Mouse (Mus musculus) cerebellum, adult 18-20 months (tissue): Measurements from ENCODE around the gene Gm3409.
A peak's percentile ranks its signal among the peaks of the same experiment; 100 is the strongest.
"Not testable (repeated sequence)": the region's sequence is repeated elsewhere in the genome, so short reads cannot be mapped to it uniquely, and the experiment has no call there.

ENCODE experiments used
- DNase-seq, 2 experiments: peaks; one replicate each; pipeline ENCODE4 v3.0.0; 2021

Gm3409 gene

GRCm38 (mm10) chr5:146537347-146537746 lies at the start of gene Gm3409:
TSS of gene Gm3409 (plus strand) at chr5:146537647.
- not testable (repeated sequence) for DNase-seq

DNA sequence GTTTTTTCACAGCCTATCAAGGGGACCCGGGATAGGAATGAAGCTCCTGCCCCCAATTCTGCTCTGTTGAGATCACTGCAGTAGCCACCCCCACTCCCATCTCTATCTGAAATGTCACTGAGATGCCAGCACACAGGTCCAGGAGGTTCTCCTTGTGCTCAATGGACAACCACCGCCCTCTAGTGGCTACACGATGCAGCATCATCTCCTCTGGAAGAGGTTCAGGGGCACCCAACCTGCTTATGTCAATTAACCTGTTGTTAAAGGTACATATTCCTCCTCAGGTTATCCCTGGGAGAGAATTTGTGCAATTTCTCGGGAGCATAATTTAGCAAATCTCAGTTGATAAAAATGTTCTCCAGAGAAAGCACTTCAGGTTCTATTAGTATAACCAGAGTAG lies 48.5 kb upstream of the Gm3409 start:
- DNase-seq, result peak; percentile 33 to 59

DNA sequence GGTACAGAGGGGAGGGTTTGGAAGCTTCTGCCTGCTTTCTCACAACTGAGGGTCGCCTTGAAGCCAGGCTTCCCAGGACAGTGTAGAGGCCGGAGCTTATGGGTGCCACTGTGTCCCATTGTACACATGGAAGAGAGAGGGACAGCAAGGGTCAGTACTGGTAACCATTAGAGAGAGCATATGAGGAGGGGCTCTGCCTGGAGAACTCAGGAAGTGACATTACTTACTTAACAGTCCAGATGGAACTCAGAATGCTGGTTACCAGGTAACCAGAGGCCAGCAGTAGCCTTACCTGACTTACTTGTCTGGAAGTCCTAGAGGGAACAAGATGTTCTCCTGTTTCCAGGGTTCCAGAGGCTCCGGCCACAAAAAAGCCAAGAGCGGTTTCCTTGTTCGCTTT lies 46.4 kb upstream of the Gm3409 start, which contains the start of gene Gm6370:
Gene Gm6370 (plus strand): TSS at position 301 of the 400 bp plus-strand sequence.
- DNase-seq, result not testable (repeated sequence)

DNA sequence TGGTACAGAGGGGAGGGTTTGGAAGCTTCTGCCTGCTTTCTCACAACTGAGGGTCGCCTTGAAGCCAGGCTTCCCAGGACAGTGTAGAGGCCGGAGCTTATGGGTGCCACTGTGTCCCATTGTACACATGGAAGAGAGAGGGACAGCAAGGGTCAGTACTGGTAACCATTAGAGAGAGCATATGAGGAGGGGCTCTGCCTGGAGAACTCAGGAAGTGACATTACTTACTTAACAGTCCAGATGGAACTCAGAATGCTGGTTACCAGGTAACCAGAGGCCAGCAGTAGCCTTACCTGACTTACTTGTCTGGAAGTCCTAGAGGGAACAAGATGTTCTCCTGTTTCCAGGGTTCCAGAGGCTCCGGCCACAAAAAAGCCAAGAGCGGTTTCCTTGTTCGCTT lies 35.3 kb upstream of the Gm3409 start, which contains the start of gene 4930449I24Rik:
Gene 4930449I24Rik (plus strand): TSS at position 301 of the 400 bp plus-strand sequence.
- DNase-seq, result not testable (repeated sequence)

- DNase-seq, result not testable (repeated sequence)
Measured at GRCm38 (mm10) chr5:146513823-146514222, 23.6 kb upstream of the Gm3409 start, which contains the start of gene Gm3402. TSS of gene Gm3402 (plus strand) at chr5:146514123.

DNA sequence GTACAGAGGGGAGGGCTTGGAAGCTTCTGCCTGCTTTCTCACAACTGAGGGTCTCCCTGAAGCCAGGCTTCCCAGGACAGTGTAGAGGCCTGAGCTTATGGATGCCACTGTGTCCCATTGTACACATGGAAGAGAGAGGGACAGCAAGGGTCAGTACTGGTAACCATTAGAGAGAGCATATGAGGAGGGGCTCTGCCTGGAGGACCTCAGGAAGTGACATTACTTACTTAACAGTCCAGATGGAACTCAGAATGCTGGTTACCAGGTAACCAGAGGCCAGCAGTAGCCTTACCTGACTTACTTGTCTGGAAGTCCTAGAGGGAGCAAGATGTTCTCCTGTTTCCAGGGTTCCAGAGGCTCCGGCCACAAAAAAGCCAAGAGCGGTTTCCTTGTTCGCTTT lies 11.9 kb upstream of the Gm3409 start, which contains the start of gene Gm3404:
Gene Gm3404 (plus strand): TSS at position 301 of the 400 bp plus-strand sequence.
- DNase-seq, result not testable (repeated sequence)

DNA sequence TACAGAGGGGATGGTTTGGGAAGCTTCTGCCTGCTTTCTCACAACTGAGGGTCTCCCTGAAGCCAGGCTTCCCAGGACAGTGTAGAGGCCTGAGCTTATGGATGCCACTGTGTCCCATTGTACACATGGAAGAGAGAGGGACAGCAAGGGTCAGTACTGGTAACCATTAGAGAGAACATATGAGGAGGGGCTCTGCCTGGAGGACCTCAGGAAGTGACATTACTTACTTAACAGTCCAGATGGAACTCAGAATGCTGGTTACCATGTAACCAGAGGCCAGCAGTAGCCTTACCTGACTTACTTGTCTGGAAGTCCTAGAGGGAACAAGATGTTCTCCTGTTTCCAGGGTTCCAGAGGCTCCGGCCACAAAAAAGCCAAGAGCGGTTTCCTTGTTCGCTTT lies 18.4 kb downstream of the Gm3409 start, which contains the start of gene Gm3415:
Gene Gm3415 (plus strand): TSS at position 301 of the 400 bp plus-strand sequence.
- DNase-seq, result not testable (repeated sequence)

DNA sequence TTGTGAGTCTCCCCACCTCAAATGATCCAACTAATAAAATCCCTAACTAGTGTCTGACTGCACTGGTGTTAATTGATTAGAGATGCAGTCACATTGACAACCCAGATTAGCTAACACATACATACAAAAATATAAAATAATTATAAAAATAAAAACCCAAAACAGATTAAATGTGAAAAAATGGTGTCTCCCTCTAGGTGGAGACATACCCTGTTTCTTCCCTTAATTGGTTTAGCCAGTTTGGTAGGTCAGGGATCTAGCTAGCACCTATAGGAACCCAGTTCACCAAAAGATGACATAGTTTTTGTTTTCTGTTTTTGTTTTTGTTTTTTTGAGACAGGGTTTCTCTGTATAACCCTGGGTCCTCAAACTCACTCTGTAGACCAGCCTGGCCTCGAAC lies 26.8 kb downstream of the Gm3409 start:
- DNase-seq, result no peak

GRCm38 (mm10) chr5:146567054-146567453 lies 29.6 kb downstream of the Gm3409 start:
- DNase-seq, result no peak

DNA sequence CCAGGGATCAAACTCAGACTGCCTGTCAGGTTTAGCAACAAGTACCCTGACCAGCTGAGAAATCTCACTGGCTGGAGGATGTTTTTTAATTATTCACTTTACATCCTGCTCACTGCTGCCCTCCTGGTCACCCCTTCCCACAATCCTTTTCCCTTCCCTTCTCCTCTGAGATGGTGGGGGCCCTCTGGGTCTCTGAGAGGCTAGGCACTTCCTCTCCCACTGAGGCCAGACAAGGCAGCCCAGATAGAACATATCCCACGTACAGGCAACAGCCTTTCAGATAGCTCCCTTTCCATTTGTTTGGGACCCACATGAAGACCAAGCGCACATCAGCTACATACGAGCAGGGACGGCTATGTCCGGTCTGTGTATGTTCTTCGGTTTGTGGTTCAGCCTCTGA lies 32.7 kb downstream of the Gm3409 start:
- not testable (repeated sequence) for DNase-seq

- DNase-seq, result peak in 1 of 2 experiments; percentile 16
Measured at GRCm38 (mm10) chr5:146571830-146572734, 34.6 kb downstream of the Gm3409 start.

GRCm38 (mm10) chr5:146572735-146573042 lies 35.2 kb downstream of the Gm3409 start:
- not testable (repeated sequence) for DNase-seq

- no peak for DNase-seq
Measured at GRCm38 (mm10) chr5:146576668-146577067, 39.2 kb downstream of the Gm3409 start.

- DNase-seq, result no peak
Measured at GRCm38 (mm10) chr5:146584156-146584477, 46.7 kb downstream of the Gm3409 start.

- DNase-seq, result peak in 1 of 2 experiments; percentile 13
Measured at GRCm38 (mm10) chr5:146584478-146585306, 47.2 kb downstream of the Gm3409 start, which contains the start of gene Gpr12. TSS of gene Gpr12 (minus strand) at chr5:146585239.

GRCm38 (mm10) chr5:146585307-146585651 lies 47.8 kb downstream of the Gm3409 start:
- peak in 1 of 2 experiments; percentile 2 for DNase-seq

DNA sequence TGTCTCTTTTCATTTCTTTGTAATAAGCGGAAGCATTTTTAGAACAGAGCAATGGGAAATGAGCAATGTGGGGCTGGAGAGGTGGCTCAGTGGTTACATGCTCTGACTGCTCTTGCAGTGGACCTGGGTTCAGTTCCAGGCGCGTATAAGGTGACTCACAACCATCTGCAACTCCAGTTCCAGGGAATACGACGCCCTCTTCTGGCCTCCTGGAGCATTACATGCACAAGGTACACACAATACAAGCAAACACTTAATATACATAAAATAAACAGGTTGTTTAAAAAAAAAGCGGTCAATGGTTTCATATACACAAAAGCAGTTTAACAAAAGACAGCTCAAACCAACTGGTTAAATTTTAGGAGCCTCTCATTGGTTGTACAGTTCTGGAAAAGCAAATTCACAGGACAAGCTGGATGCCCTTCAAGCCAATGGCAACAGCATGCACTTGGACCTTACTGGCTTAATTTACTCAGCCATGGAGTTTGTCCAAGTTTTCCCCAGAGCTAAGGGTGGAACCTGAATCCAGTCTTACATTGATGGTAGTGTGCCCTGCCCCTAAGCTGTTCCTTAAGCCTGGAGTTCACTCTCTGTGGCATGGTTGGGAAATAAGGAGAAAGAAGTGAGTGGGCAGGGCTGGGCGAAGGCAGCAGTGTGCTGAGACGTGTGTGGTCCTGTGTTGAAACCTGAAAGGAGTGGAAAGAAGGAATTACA lies 49.1 kb downstream of the Gm3409 start:
- no peak for DNase-seq
